Mouse (Mus musculus): ENCODE data around the gene Kpna6.
A peak's percentile ranks its signal among the peaks of the same experiment; 100 is the strongest.
"Not testable (repeated sequence)": the region's sequence is repeated elsewhere in the genome, so short reads cannot be mapped to it uniquely, and the experiment has no call there.

Gene Kpna6

GRCm38 (mm10) chr4:129672083-129672877 lies at the start of gene Kpna6:
TSS of gene Kpna6 (minus strand) at chr4:129672767.
- peak; percentile 88 for DNase-seq

GRCm38 (mm10) chr4:129716310-129716709 lies 43.7 kb upstream of the Kpna6 start:
- DNase-seq: no peak

DNA sequence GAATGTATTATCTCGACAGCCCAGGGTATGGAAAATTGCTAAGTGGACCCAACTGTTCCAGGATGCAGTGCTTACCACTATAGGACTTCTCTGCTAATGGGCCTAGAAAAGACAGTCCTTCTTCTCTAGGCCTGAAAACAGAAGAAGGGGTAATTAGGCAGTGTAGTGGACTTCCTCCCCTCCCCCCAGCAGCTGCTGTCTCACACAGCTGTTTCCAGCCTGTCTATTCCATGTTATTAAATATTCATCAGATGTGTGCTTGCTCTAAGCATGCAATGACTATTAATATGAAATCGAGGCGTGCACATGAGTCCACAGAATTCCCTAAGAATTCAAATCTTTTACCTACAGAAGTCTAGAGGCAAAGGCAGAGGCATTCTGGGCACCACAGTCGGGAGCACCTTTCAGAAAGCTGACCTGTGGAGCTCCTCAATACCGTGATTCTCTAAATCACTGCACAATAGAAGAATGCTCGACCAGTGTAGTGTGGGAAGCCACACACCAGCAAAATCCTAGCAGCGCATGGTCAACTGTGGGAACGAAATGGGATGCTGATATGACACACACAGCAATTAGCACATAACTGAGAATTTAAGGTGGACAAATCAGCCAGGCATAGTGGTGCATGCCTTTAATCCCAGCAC lies 37.0 kb upstream of the Kpna6 start:
- no peak for DNase-seq

GRCm38 (mm10) chr4:129706750-129707149 lies 34.2 kb upstream of the Kpna6 start:
- DNase-seq: no peak

- no peak for DNase-seq
Observed at GRCm38 (mm10) chr4:129702454-129702853, 29.9 kb upstream of the Kpna6 start.

DNA sequence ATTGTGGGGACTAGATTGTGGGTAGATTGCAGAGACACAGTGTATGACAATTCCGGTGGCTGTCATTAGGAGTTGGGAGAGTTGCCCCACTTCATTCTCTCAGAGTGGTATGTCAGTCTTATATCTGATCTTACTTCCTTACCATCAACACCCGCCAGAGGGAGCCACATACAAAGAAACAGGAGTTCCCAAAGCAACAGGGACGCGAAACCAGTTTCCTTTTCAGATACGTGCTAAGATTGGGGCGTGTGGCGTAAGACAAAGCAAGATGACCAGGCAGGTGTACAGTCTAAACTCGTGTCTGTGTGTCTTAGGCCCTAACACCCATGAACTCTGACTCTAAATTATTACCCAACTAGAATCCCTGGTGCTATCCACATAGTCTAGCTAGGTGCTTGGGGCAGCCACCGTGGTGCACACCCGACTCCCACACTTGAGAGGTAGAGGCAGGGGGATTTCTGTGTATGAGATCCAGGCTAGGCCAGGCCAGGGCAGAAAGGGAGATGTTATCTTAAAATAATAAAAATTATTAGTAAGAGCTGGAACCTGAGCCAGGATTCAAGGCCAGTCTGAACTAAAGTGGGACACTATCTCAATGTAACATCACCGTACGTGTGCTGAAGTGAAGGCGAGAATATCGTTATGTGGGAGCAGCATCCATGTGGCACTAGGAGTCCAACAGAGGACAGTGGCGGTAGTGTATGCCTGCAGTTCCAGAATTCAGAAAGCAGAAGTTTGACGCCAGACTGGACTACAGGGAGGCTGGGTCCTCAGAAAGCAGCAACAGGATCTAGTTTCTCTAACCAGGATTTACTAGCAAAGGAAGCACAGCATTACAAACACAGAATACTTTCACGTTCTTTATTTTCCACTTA lies 29.2 kb upstream of the Kpna6 start:
- peak; percentile 73 for DNase-seq

DNA sequence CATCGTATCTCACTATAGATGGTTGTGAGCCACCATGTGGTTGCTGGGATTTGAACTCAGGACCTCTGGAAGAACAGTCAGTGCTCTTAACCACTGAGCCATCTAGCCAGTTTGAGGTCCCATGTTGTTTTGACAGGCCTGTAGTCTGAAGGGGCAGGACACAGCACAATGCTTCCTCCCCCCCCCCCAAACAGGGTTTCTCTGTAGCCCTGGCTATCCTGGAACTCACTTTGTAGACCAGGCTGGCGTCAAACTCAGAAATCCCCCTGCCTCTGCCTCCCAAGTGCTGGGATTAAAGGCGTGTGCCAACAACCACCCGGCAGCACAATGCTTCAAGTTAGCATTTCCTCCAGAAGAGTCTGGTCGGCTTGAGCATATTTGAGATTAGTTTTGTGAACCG lies 28.1 kb upstream of the Kpna6 start:
- not testable (repeated sequence) for DNase-seq

DNA sequence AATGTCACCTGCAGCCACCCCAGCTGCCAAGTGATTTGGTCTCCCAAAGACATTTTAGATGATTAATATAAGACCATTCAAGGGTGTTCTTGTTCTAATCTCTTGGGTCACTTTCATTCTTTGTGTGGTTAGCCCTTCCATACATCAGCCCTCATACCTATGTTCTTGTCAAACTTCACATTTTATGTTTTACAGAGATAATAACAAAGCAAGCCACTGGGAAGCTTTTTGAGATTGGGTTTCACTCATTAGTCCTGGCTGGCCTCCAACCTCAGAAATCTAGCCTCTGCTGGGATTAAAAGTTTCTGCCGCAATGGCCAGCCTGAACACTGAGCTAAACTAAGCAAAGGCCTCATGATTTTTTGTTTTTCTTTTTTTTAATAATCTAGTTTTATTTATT lies 27.6 kb upstream of the Kpna6 start:
- no peak for DNase-seq

DNA sequence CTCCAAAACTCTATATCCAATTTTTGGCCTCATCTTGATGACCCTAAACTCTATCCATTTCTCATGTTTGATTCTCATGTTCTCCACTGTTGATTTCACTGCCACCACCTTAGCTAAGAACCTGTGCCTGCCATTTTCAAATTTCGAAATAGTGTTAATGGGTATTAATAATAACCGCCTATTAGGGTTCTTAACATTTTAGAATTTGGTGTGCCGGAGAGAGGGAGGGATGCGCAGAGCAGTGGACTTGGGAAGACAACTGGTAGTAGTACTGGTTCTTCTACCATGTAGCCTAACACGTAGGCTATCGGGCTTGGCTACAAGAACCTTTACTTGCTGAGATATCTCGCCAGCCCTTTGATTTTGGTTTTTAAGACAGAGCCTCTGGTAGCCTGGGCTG lies 24.6 kb upstream of the Kpna6 start:
- no peak for DNase-seq

DNA sequence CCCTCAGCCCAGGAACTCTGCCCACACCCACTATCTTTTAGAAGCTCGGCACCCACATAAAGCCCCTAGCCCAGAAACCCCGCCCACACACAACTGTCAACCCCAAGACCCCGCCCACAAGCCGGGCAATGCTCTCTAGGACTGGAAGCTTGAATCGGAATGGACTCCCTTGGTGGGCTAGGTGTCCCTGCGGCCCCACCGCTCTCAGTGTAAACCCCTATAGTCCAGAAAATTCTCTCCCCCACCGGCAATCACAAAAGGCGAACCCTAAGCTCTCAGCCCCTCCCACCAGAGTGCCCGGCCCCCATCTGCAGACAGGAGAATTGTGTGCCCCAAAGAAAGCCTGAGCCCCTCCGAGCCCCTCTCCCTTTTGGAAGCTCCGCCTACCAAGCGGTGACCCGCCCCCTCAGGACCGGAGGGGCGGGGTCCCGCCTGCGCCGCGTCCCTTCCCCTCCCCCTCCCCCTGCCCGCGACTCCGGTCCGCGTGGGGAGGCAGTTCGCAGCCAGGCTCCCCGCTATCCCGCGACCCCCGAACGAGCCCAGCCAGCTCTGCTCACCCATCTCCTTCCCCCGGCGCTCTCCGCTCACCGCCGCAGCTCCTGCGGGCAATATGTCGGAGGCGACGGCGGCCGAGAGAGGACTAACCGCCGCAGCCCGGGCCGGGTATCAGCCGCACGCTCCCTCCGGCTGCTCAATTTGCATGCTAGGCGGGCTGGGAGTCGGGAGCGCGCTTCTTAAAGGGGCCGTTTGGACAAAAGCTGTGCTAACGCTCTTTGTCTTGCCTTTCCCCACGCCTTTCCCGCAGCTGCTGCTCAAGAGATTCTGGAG lies 23.8 kb upstream of the Kpna6 start, which contains the start of gene Tmem39b:
Gene Tmem39b (minus strand): TSS at position 681 of the 828 bp plus-strand sequence.
- DNase-seq: peak; percentile 92

DNA sequence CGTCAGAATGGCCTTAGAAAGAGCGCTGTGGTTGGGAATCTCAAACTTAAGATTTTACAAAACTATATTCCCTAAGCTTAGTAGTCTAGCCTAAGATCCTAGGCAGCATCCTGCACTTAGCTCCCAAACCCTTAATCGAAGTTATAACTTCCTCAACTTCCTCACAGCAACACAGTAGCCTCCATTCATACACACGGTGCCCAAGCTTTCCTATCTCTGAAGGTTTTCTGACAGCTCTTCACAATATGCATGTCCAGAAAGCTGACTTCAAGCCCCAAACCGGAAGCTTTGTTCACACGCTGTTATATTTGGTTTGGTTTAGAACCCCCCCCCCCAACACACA lies 23.2 kb upstream of the Kpna6 start:
- no peak for DNase-seq

DNA sequence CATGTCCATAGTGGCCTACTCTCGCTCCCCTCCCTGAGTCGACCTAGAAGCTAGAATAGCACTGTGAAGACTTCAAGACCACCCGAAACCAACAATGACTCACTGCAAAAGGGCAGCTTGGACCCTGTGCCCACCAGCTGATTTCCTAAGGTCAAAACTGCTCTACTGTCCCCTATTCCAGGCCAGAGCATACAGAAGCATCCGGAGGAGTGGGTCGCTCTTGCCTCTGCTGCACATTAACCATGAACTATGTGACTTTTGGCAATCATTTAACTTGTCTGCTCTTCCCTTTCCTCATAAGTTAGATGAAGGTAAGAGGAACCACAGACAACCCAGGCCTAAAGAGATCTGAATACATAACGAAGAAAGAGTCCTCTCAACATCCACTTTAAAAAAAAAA lies 12.0 kb upstream of the Kpna6 start:
- no peak for DNase-seq

DNA sequence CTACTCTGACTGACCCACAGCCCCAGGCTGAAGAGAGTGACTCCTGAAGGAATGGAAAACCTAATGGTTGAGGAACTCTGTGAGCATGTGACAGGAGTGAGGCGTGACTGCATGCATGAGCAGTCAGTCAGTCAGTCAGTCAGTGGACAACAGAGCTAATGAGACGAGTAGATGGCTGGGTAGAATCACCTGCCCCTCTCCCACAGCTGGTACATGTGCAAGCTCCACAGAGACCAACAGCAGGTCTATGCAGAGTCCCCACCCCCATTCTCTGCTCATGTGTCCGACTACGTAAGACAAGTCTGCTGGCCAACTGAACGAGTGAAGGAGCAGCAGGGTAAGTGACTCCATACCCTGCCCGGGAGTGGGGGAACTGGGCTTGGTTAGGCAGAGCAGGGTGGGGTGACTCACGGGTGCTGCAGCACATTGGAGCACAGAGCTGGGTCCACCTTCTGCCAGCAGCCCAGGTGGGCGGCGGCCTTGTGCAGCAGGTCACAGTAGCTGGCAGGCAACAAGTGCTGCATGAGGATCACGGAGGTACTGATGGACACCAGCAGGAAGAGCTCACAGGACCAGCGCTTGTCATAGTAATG lies 11.4 kb upstream of the Kpna6 start:
- no peak for DNase-seq

DNA sequence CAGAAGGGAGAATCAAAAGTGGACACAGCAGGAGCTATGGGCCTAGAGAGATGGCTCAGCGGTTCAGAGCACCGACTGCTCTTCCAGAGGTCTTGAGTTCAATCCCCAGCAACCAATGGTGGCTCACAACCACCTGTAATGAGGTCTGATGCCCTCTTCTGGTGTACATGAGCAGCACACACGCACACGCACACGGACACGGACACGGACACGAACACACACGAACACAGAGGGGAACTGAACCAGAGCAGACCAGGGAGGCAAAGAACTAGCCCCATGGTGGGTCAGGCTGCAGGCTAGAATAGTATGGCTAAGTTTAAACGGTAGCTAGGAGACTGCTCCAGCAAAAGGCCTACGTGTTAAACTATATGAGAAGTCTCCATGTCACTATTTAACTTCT lies 9.3 kb upstream of the Kpna6 start:
- DNase-seq: no peak

GRCm38 (mm10) chr4:129672878-129673449 lies 397 bp upstream of the Kpna6 start:
- DNase-seq: no peak

DNA sequence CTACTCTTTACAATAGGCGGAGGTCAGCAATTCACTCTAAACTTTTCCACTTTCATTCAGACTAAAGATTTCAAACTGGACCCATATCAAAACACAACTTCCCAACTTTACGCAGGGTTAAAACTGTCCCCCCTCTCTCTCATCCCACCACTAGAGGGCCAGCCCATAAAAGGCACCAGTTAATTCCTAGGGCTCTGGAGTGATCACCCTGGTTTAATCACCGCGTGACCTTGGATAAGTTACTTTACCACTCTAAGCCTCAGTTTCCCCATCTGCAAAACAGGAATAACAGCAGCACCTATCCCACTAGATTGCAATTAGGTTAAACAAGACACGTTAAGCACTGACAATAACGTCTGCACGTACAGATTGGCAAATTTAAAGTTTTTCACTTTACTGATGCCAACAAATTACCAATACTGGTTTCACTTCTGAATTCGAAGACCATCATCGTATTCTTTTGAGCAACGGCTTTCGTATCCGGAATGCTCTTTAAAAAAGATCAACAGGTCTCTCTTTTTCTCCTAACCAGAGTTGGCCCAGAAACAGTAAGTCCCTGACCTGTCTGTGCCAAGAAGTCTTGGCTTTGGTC lies 980 bp downstream of the Kpna6 start:
- DNase-seq: peak; percentile 30

GRCm38 (mm10) chr4:129662255-129662813 lies 10.2 kb downstream of the Kpna6 start:
- no peak for DNase-seq

- no peak for DNase-seq
Observed at GRCm38 (mm10) chr4:129661584-129661983, 11.0 kb downstream of the Kpna6 start.

GRCm38 (mm10) chr4:129654770-129655169 lies 17.8 kb downstream of the Kpna6 start:
- no peak for DNase-seq

DNA sequence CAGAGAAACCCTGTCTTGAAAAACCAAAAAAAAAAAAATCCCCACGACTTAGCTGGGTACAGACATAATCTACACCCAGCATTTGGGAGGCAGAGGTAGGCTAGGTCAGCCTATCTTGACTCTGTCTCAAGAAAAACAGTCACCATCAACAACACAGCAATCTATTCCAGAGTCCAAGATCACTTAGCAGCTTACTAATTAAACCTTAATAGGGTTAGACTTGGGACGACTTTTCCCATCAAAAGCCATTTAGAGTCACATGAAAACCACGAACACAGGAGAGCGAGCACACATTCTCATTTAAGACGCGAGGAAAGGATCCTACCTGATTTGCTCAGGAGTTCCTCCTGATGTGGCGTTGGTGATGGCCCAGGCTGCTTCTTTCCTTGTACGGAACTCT lies 22.2 kb downstream of the Kpna6 start:
- no peak for DNase-seq

DNA sequence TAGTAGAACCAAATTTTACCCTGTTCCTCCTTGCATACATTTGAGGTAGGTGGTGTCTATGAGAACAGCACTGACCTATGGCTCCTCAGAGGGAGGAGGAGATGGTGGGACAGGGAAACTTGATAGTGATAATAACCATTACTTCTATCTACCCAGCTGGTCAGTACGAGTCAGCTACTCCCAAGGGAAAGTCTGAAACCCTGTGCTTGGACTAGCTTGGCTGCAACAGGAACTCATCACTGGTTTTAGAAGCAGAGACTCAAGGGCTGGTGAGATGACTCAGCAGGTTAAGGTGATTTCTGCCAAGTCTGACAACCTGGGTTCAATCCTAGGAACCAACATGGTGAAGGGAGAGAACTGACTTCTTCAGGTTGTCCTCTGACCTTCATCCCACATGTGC lies 23.9 kb downstream of the Kpna6 start:
- DNase-seq: no peak
